Mouse (Mus musculus): ENCODE measurements around the gene Zfp655.
"Not testable (repeated sequence)": the region's sequence is repeated elsewhere in the genome, so short reads cannot be mapped to it uniquely, and the experiment has no call there.

Zfp655 gene

GRCm38 (mm10) chr5:145223395-145223794 is 8.1 kb upstream of the Zfp655 start:
- no peak for DNase-seq

GRCm38 (mm10) chr5:145226453-145226852 is 5.1 kb upstream of the Zfp655 start:
- DNase-seq = no peak

- not testable (repeated sequence) for DNase-seq
Measured at GRCm38 (mm10) chr5:145229283-145229682, 2.2 kb upstream of the Zfp655 start.

- no peak for DNase-seq
Measured at GRCm38 (mm10) chr5:145230641-145231040, 874 bp upstream of the Zfp655 start.

GRCm38 (mm10) chr5:145231893-145232411 is 437 bp downstream of the Zfp655 start:
- DNase-seq = no peak

GRCm38 (mm10) chr5:145234636-145235035 is 3.1 kb downstream of the Zfp655 start:
- peak; percentile 43 to 44 for DNase-seq

GRCm38 (mm10) chr5:145249520-145249919 is 18.0 kb downstream of the Zfp655 start:
- DNase-seq = no peak

GRCm38 (mm10) chr5:145273568-145273967 is 42.1 kb downstream of the Zfp655 start:
- not testable (repeated sequence) for DNase-seq

- no peak for DNase-seq
Measured at GRCm38 (mm10) chr5:145279948-145280347, 48.4 kb downstream of the Zfp655 start.

- DNase-seq = peak; percentile 94 to 98
Measured at GRCm38 (mm10) chr5:145280371-145281143, 49.0 kb downstream of the Zfp655 start, which contains the start of gene Zscan25. Gene Zscan25, plus strand, starts transcription at chr5:145280500.

- DNase-seq = no peak
Measured at GRCm38 (mm10) chr5:145288382-145288781, 56.9 kb downstream of the Zfp655 start.

GRCm38 (mm10) chr5:145290697-145291096 is 59.2 kb downstream of the Zfp655 start:
- DNase-seq = no peak

- DNase-seq = no peak
Measured at GRCm38 (mm10) chr5:145292398-145292797, 60.9 kb downstream of the Zfp655 start.

All from kidney, postnatal 25 days (tissue).